Mouse (Mus musculus) kidney, adult 18-20 months (tissue): ENCODE results near the gene Secisbp2.
"Not testable (repeated sequence)": the region's sequence is repeated elsewhere in the genome, so short reads cannot be mapped to it uniquely, and the experiment has no call there.

ENCODE experiments used
- DNase-seq: peaks from one replicate; pipeline ENCODE4 v3.0.0; 2021

The Secisbp2 gene

DNA sequence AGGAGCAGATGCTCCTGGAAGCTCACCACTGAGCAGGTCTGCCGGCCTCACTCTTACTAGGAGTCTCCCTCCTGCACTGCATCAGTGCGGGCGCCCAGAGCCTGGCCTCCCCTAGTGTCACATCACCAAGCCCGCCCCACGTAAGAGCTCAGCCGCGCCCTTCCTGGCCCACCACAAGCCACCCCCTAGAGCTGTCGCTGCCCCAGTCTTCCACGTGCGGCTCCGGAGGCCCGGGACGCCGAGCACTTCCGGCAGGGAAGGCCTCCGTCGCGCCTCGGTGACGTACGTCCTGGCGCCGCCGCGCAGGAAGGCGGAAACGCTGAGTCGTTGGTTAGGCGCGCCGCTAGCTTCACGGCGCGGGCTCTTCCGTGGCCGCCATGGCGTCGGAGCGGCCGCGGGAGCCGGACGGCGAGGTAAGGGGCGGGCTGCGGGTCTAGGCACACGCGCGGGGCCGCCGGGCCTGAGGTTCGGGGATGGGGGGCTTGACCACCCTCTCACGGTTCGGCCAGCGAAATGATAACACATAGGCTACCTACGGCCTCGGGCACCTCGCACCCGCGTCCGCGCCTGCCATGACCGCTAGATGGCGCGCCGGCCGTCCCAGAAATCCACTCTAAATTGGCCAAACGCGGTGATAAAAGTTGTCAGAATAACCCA lies at the start of gene Secisbp2:
TSS of gene Secisbp2 (plus strand) at position 290 of the 657 bp plus-strand sequence.
- peak; percentile 96 for DNase-seq

DNA sequence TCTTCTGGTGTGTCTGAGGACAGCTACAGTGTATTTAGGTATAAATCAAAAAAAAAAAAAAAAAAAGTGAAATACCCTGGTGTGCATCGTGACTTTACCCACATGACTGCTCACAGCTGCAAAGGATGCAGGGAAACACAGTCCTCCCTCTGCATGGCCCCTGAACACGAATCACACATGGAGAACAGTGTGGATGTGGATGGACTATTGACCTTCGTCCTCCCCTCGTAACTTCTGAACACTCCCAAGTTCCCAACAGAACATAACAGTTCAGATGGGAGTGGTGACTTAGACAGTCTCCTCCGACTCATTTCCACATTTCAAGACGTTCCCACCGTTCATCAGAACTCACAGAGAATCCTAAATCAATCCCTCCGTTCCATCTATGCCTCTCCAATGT lies 48.7 kb upstream of the Secisbp2 start:
- DNase-seq, result no peak

DNA sequence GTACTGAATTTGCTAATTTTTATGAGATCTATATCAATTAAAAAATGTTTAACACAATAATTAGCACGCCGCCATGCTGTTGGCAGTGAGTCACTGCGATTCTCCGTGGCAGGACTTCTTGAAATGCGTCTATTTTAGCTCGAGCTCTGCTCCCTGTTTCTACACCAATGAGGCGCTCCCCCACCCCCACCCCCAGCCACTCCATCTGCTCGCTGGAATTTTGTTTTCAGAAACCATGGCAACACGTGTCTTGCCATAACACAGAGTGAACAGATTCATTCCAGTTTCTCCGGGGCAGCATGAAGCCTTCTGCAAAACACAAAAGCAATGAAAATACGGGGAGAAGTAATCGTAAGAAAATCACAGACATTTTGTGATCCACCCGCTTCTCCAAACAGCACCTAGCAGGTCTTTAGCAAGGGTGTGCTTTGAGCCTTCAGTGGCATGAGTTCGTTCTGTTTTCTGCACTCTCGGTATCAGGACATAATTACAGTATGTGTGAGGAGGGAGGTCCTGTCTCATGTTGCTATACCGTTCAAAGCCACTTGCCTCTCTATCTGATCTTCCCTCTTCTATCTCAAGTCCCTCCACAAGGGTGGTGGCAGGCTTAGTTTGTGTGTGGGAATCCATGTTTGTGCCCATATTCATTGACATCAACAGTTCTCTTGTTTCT lies 48.1 kb upstream of the Secisbp2 start:
- DNase-seq, result no peak

DNA sequence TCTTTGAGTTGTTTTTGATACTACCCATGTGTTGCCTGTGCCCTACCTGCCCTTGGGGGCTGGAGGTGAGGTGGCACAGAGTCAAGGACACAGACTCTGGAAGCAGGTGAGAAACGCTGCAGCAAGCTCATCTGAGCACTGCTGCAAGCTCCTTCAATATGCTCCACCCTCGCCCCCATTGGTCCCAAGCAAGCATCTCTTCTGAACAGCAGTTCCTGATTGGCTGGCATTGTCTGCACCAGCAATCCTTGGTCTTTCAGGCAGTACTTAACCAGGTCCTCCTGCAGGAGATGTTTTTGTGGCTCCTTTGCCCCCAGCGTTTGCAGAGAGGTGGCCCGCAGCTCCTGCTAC lies 47.6 kb upstream of the Secisbp2 start:
- DNase-seq, result no peak

DNA sequence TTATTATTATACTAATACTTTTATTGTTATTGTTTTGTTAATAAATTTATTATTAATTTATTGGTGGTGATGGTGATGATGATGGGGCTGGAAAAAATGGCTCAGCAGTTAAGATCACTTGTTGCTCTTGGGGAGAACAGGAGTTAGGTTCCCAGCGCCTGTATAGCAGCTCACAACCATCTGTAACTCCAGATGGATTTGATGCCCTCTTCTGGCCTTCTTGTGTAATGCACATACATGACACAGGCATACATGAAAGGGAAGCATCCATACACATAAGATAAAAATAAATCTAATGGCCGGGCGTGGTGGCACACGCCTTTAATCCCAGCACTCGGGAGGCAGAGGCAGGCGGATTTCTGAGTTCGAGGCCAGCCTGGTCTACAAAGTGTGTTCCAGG lies 42.3 kb upstream of the Secisbp2 start:
- no peak for DNase-seq

DNA sequence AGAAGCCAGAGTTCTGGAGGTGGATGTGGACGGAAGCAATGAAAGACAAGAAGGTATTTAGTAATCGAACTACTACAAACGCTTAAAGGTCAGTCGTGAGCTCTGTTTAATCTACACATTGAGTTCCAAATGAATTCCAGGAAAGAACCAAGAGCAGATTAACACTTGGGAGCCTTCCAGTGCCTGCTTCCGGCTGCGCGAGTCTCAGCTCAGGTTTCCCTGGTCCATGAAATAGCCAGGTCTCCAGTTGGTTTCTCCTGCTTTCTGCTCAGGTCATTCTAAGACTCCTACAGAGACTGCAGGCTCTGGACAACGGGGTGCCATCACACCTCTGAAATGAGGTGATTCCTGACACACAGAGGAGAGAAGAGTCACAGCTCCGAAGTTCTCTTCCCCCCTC lies 40.4 kb upstream of the Secisbp2 start:
- DNase-seq, result no peak

DNA sequence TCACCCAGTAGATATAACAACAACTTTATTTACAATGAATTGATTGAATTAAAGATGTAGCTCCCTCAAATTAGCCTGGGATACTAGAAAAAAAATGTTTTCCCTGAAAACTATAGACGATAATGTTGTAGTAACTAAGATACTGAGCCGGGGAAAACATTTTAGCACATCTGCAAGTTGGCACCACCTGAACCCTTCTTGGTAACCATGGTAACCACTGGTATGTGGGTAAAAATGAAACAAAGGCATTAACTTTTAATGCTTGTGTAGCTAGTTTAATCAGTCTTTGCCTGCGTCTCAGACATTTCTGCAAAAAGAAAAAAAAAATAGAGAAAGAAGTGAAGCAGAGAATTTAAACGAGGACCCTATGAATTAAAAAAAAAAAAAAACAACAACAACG lies 40.0 kb upstream of the Secisbp2 start:
- DNase-seq, result no peak

DNA sequence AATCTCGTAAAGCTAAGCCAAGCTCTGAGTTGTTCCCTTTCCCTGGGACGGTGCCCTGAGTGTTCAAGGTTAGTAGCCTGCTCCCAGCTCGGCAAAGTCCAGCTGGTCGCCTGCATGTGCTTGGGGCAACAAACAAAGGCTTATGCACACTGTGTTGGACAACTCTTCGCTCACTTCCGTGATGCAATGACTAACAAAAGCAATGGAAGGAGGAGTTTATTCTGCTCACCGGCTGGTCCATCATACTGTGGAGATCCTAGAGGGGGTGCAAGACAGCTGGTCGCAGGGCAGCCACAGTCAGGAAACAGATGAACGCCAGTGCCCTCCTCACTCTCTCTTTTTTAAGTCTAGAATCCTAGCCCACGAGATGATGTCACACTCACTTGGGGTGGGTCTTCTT lies 35.7 kb upstream of the Secisbp2 start:
- DNase-seq, result no peak

DNA sequence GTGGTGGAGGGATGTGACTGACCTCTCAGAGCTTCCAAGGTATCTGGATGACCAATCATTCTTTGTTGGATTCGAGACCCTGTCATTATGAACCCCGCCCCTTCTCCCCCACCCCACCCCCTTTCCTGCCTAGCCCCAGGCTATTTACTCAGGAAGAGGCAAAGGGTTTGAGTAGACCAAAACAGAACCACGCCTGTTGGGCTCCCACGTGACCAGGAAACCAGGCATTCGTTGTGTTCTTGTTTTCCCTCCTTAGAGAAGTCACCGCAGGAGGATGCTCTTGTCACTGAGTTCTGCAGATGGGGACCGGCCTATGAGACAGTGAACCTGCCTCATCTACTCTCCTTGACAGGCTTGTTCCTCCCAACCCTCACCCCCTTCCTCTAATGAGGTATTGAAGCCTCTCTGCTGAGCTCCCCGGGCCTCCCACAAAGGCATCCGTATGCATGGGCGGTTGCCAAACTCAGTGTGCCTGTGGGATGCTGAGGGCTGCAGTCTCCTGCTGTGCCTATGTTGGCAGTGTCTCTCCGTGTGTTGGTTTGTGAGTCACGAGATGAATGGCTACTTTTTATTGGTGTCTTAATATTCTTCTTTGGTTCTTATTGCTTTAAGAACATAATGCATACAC lies 35.0 kb upstream of the Secisbp2 start:
- DNase-seq, result no peak

DNA sequence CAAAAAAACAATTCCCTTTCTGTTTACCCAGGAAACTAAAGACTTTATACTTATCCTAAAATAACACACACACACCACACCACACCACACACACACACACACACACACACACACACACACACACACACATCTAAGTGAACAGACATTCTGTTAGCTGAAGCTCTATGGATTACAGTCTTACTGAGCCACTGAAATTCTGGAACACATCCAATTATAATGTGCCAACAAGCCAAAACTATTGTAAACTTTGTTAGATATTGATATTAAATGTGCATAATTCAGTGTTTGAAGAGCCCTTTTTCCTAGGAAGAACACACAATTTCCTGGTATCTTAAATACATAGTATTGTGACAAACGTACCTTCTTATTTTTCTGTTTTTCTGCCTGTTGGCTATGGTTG lies 34.2 kb upstream of the Secisbp2 start:
- DNase-seq, result no peak

DNA sequence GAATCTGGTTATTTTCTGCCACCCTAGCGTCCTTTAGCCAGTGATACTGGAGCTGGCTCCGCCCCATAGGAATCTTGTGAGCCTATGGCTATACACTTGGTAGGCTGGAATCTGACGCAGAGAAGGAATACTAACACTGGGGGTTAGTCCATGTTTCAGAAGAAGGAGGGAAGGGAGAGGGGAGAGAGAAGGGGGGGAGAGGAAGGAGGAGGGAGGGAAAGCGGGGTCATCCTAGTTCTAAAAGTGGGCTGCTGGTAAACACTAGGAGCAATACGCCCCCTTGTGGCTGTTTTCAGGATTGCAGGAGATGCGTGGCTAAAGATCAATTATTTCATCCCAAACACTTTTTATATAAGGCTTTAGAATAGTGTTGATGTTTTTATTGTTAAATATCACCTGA lies 33.6 kb upstream of the Secisbp2 start:
- peak; percentile 62 for DNase-seq

DNA sequence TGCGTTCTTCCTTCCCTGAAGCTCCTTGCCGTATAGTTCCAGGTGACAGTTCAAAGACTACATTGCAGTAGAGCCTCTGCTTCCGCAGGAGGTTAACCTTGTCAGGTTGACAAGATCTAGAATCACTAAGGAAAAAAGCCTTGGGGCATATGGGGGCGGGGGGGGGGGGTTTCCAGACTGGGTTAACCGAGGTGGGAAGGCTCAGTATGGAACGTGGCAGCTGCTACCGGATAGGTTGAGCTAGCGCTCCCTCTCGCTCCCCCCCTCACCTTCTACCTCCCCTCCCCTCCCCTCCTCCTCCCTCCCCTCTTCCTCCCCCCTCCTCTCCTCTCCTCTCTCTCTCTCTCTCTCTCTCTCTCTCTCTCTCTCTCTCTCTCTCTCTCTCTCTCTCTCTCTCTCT lies 32.9 kb upstream of the Secisbp2 start:
- DNase-seq, result no peak

DNA sequence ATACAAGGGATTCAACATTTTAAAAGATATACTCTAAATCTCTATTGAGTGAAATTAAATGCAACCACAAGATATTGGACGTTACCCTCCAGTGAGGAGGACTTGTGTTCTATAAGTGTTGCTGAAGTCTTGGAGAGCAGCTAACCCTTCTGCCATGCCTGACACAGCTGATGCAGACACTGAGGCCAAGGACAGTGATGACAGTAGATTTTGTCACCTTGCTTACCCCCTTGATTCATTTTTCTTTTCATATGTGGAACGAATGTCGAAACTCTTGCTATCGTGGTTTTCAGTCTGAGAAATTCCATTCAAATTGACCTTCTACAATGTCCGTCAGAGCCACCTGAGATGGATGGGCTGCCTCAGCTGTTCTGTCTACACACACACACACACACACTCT lies 28.9 kb upstream of the Secisbp2 start:
- no peak for DNase-seq

DNA sequence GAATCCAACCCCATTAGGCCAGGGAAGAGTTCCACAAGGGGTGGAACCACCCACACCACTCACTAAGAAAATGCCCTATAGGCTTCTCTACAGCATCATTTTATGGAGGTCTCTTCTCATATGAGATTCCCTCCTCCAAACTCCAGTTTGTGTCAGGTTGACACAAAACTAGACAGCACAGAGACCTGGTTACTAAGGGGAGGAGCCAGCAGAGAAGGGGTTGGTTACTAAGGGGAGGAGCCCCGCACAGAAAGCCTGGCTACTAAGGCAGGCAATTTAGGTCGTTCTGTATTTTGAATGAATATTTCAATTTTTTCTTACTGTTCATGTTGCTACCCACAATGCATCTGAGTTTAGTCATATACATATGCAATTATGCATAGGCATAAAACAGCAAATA lies 27.8 kb upstream of the Secisbp2 start:
- DNase-seq, result no peak

DNA sequence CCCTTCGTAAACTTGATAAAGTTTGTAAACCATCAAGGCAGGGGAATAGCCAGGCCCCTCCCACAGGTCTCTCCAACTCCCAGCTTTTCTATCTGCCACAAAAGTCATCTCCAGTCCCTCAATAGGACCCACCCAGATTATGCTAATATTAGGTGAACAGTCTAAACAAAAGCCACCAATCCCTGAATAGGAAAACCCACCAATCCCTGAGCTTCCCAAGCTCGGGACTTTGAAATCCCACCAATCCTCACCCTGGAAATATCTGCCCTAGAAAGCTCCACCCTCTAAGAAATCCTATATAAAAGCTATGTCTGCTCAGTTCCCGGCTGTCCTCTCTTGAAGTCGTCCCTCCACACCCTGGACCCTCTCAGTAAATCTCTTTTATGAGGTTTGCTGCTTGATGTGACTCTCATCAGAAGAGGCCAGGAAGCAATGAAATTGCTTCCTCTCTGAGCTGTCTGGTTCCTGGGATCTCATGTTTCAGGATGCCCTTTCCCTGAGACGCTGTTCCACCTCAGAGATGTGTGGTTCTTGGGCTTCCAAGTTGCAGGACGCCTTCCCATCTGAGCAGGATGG lies 23.1 kb upstream of the Secisbp2 start:
- no peak for DNase-seq

DNA sequence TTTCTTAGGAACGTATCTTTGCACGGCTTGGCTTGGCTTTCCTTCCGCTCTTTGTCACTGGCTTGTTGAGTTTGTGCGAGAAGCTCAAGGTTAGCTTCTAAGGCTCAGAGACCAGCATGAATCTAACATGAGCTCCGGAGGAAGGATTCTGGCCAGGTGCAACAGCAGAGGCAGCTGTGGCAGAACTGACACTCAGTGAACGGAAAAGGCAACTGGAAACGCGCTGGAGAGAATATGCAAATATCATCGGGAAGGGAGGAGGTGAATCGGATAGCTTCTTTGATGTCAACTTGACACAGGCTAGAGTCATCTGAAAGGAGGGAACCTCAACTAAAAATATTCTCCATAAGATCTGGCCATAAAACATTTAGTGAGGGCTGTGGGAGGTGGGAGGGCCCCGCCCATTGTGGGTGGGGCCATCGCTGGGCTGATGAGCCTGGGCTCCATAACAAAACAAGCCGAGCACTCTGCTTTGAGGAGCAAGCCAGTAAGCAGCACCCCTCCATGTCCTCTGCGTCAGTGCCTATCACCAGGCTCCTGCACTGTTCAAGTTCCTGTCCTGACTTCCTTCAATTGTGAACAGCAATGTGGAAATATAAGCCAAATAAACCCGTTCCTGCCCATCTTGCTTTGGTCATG lies 20.0 kb upstream of the Secisbp2 start:
- DNase-seq, result no peak

DNA sequence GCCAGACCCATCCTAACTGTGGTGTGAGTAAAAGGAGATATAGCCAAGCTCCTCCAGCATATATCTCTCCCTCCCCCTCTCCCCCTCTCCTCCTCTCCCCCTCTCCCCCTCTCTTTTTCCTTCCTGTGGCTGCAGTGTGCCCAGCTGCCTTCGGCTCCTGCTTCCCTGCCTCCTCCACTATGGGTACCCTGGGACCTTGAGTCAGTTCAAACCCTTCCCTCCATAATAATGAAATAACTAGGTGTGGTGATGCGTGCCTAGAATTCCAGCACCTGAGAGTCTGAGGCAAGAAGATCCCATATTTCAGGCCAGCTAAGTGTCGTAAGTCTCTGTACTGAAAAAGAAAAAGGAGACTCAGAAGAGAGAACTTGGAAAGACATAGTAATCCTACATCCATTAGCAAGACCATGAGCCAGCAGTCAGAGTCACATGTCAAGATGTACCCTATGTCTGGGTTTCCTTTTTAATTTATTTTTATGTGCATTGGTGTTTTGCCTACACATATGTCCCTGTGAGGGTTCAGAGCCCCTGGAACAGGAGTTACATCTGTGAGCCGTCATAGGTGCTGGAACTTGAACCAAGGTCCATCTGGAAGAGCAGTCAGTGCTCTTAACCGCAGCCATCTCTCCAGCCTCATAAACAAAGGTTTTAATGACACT lies 18.8 kb upstream of the Secisbp2 start:
- DNase-seq, result no peak

DNA sequence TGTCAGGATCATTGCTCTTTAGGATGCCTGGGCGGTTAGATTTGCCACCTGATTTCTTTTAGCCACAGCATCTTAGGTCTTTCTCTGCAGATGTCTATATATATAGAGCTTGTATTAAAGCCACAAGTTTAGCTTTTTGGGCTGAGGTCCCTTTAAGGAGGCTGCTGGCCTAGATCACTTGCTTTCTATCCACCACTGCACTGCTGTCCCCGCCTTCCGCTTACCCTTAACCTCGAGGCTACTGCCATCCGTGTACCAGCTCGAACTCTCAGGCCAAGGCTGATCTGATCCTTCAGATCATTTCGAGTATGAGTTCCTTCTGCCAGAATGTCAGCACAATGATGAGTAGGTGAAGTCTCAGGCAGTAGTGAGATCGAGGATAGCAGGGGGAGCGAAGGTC lies 16.1 kb upstream of the Secisbp2 start:
- DNase-seq, result not testable (repeated sequence)

DNA sequence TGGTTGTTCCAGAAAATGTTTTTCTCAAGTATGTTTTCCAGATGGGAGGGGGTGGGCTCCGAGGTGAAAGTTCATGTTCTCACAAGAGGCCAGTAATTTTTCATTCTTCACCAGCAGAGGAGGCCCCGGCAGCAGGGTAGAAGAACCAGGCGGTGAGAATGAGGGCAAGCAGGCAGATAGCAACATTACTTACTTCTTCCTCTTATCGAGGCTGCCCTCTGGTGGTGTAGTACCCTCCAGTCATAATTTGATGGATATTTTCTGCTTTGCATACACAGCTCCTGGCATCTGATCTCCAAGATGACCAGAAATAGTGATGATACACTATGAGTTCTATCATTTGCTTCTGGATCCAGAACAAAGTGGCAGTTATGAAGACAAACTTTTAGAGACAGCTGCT lies 12.5 kb upstream of the Secisbp2 start:
- no peak for DNase-seq

DNA sequence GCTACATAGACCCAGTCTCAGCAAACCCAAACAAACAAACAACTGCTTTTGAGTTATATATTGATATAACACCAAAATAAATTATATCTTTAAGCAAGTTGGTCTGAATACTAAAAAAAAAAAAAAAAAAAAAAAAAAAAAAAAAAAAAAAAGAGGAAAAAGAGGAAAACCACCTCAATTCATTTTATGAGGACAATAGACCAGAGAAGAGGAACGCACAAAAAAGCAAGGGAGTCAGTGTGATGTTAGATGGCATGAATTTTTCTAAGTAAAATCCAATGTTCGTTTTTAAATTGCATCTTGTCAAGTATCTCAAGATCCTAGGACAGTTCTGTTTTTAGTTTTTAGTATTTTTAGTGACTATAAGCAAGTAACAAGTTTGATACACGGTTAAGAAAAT lies 10.1 kb upstream of the Secisbp2 start:
- no peak for DNase-seq

DNA sequence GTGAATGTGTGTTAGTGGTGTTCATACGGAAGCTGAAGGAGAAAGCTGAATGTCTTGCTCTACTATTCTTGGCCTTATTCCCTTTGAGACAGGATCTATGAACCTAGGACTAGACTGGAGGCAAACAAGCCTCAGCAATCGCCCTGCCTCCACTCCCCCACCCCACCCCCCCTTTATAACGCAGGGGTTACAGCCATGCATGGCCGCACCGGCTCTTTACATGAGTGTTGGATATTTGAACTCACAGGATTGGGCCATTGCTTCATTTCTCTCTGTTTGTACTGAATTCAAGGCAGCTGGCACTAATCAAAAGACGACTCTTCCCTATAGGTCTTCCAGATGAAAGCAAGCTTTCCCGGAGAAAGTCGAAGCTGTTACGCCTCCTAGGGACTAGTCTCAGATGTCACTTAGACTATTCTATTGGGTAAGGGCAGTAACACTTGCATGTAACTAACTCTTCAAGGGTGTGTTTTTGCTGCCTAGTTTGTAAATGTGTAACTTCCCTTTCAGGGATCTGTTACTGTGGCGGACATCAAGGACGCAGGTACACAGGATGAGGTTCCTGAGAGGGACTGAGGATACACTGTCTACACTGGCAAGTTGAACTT lies 9.2 kb upstream of the Secisbp2 start:
- DNase-seq, result peak; percentile 47

DNA sequence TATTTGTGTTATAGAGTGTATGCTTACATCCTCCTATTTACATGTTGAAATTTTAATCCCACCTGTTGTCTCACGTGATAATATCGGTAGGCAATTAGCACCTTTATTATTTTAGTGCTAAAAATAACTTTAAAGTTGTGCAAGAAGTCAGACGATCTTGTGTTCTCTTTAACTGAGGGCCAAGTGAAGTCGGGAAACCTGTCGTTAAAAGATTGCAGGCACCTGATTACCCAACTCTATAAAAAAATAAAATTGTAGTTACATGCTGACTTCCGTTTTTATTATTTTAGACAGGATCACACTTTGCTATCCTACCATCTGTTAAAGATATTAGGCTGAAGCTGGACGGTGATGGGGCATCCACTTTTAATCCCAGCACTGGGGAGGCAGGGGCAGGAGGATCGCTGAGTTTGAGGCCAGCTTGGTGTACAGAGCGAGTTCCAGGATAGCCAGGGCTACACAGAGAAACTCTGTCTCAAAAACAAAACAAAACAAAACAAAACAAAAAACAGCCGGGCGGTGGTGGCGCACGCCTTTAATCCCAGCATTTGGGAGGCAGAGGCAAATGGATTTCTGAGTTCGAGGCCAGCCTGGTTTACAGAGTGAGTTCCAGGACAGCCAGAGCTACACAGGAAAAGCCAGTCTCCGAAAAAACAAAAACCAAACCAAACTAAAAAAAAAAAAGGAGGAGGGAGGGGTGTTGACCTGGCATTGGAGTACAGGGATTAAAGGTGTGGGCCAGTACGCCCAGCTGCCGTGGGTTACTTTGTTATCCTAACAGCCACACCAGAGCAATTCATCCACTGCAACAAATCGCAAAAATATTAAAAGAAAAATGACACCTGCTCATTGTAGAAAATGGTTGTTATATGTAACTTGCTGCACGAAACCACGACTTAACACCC lies 7.3 kb upstream of the Secisbp2 start:
- DNase-seq, result no peak
